Mouse (Mus musculus): Measurements from ENCODE around the gene Cyld. TPM values are rescaled to one million over a fixed set of nuclear protein-coding genes. Genes with fewer than 3 reads are reported as not detected.
"Not testable (repeated sequence)": the region's sequence is repeated elsewhere in the genome, so short reads cannot be mapped to it uniquely, and the experiment has no call there.

Gene Cyld
- polyA plus RNA-seq, 1 experiment, result 27.0 TPM

DNA sequence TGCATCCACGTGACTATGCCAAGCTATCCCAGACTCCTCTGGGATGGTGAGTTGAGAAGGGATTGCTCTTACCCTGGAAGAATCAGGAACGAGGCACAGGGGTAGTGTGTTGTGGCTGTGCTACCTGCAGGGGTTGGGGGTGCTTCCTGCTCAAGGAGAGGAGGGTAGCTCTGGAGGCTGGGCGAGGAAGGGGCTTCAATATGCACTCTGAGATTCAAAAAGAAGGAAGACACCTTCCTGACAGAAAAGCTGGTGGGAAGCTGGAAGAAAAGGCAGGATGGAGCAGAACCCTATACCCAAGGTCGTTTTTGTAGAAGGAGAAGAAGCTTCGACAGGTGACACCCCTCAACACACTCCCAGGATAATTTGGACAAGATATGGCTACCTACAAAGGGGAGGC is 84.5 kb downstream of the Cyld start:
- no peak for DNase-seq (ENCODE audit: extremely low spot score in 1 of 2, low spot score in 1 of 2)

DNA sequence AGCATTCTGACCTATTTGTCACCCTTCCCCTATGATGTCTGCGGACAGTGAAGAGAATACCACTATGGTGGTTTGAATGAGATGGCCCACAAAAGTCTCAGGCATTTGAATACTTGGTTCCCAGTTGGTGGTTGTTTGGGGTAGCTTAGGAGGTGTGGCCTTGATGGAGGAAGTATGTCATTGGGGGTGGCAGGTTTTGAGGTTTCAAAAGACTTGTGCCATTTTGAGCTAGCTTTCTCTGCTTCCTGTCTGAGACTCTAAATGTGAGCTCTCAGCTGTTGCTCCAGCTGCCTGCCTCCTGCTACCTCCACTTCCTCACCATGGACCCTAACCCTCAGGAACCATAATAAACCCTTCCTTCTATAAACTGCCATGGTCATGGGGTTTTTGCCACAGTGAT is 86.9 kb downstream of the Cyld start:
- no peak for DNase-seq (ENCODE audit: extremely low spot score in 1 of 2, low spot score in 1 of 2)

DNA sequence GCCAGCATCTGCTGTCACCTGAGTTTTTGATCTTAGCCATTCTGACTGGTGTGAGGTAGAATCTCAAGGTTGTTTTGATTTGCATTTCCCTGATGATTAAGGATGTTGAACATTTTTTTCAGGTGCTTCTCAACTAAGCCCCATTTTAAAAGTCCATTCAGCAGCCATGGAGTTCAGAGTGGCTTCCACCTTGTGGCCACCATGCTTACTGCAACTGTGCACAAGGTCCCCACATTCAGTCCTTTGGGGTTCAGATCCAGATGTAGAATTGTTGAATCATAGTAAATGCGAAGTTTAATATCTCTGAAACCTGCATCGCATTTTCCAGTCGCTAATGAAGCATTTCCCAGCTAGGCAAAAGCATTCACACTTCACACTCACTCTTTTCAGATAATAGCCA is 91.5 kb downstream of the Cyld start:
- not testable (repeated sequence) for DNase-seq (ENCODE audit: extremely low spot score in 1 of 2, low spot score in 1 of 2)

DNA sequence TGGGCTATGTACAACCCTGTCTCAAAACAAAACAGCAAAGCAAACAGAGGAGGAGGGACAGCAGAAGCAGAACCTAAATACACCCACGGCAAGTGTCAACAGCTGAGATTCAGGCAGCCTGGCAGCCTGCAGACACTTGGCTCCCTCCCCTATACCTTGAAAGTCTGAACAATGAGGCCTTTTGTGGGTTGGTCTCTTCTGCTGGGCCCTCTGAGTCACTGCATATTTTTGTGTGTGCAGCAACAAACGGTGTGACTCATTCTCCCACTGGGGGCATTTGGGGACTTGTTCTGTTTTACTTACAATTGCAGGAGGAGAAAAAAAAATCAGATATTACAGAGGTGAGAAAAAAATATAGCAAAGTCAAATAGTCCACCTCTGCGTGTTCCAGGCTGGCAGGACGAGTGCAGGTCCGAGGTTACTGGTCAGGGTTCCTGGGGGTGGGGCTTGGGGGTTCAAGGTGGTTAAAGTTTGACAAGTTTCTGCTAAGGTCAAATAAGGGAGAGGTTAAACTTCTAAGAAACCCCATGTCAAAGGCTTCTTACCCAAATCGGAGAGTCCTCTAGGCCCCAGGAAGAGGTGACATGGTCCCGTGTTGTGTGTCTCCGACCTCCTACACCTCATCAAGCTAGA is 96.0 kb downstream of the Cyld start:
- peak; percentile 35 to 78 for DNase-seq (ENCODE audit: extremely low spot score in 1 of 2, low spot score in 1 of 2)

DNA sequence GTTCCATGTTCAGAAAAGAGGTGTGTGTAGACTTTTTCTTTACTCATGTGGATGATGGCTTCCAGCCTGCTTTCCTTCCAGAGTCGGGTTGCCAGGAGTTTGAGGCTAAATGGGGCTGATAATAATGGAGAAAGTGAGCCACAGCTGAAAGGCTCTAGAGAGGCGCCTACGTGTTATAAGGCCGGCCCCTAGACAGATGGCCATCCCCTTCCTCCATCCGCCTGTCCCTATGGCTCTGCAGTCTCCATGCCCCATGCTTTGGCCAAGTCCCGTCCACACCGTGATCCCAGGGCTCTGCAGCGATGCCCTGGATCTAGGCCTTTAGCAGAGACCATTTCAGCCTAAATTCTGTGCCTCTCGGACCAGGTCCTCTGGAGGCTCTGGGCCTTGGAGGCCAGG is 96.5 kb downstream of the Cyld start:
- DNase-seq (ENCODE audit: extremely low spot score in 1 of 2, low spot score in 1 of 2), result no peak

DNA sequence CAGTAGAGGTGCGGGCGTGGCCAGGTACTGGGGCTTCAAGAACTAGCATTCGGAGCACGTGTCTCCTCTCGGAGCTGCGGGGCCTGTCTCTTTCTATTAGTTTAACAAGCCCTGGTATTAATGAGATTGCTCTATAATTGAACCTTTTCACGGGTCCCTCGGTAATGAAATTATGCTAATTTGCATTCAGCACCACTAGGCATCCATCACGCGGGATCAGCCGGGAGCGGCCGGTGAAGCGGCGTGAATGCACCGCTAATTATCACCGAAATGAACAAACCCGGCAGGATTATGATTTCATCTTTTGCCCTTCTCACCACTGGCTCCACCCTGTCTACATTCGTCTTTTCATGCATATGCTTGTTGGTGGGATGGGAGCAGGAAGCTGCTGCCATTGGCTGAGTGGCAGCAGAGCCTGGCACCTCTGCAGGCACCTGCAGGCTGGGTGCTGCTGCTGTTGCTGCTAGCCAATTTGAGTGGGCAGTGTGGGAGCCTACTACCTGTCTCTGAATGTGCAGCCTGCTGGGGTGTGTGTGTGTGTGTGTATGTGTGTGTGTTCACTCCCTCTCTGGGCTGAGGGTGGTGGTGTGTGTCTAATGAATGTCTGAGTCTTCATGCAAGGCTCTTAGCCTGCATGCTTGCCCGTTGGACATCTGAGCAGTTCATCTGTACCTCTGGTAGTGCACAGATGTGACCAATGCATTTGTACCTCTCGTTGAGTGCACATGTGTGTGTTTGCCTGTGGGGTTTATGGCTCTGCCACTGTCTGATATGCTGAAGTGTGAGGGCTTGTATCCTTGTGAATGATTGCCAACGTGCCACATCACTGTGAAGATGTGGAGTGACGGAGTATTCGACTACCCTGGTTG is 97.2 kb downstream of the Cyld start:
- DNase-seq (ENCODE audit: extremely low spot score in 1 of 2, low spot score in 1 of 2), result peak in 1 of 2 experiments; percentile 23

DNA sequence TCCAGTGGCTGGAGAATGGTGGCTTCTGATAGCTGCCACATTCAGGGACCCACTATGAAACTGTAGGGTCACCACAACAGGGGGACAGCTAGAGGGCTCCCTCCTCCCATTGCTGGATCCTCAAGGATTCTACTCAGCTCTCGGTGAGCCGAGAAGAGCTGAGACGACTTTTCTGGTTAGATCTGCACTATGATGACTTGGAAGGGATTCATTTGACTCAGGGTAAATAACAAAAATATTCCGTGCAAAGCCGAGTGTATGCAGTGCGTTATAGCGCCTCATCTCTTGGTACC is 97.7 kb downstream of the Cyld start:
- DNase-seq (ENCODE audit: extremely low spot score in 1 of 2, low spot score in 1 of 2), result peak in 1 of 2 experiments; percentile 19

DNA sequence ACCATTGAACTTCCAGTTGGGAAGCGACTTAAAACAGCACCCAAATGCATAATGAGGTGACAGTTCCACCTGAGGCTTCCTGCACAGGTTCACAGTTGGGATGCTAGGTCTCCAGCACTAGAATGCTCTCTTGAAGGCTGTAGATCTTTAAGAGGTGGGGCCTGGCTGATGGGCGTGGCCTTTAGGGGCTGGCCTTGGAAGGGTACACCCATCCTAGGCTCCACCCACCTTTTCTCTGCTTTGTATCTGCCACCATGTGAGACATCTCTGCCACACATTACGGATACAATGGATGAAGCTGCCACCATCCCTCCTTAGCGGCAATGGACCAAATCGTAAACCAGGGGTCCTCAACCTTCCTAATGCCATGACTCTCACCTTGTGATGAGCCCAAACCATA is 99.1 kb downstream of the Cyld start:
- no peak for DNase-seq (ENCODE audit: extremely low spot score in 1 of 2, low spot score in 1 of 2)

DNA sequence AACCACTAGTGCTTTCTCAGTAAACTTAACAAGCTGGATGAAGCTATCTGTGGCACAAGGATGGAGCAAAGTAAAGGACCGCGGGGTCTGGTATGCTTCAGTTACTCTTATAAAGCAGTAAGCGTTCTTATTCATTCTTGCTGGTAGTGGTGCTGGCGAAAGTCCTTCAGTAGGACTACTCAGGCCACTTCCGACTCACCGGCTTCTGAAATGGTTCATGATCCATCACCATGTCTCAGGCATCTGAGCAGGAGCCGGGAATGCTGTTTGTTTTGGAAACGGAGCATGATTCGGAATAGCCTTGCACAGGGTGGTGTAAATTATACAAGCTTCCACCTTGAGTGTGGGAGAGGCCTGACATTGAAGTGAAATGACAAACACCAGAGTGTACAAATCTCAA is 99.8 kb downstream of the Cyld start:
- DNase-seq (ENCODE audit: extremely low spot score in 1 of 2, low spot score in 1 of 2), result no peak

Other genes with a start within 250 kb of the Cyld start
- 23.1 and 26.6 TPM in 2 replicates for gene Nkd1, start 175.7 kb upstream of the Cyld start, polyA plus RNA-seq (2012; rRNA removed)
- 1.2 and 1.3 TPM in 2 replicates for gene Snx20, start 60.9 kb upstream of the Cyld start, polyA plus RNA-seq (2012; rRNA removed)
- gene Nod2, start 49.7 kb upstream of the Cyld start, polyA plus RNA-seq (2012; rRNA removed), result 0.17 and 0.18 TPM in 2 replicates